Mouse (Mus musculus) gastrocnemius, adult 2 months (tissue): ENCODE results near the gene Olfr1510. TPM values are rescaled to one million over a fixed set of nuclear protein-coding genes. Genes with fewer than 3 reads are reported as not detected.
"Not testable (repeated sequence)": the region's sequence is repeated elsewhere in the genome, so short reads cannot be mapped to it uniquely, and the experiment has no call there.

Experiments
- DNase-seq: peaks from one replicate; pipeline ENCODE4 v3.0.0; 2022
- H3K27ac ChIP-seq: fragments of 200-600 bp; 2 replicates; pipeline ENCODE4 v1.8.1; 2022; ENCODE audit warnings: mild to moderate bottlenecking
- H3K4me3 ChIP-seq: fragments of 200-600 bp; 2 replicates; pipeline ENCODE4 v1.8.1; 2022; ENCODE audit warnings: mild to moderate bottlenecking, moderate library complexity
- CTCF ChIP-seq: fragments of 200-600 bp; IDR thresholded peaks from 2 replicates; pipeline ENCODE4 v1.8.1; 2022; ENCODE audit warnings: antibody characterized with exemption, mild to moderate bottlenecking, moderate library complexity
- intact Hi-C: fragments of 180-260 bp; cut with DNase I; formaldehyde crosslinking; loops from one replicate; pipeline ENCODE4 v1.15.1; 2025
- long read RNA-seq, 2 experiments: library from polyadenylated mRNA; stranded (forward); transcript quantifications; one replicate each; pipeline ENCODE4 v2.0.0; 2021
- total RNA-seq, 2 experiments: library from RNA; stranded (reverse); gene quantifications; 2 replicates each; pipeline ENCODE4 v1.2.3; 2021

Gene Olfr1510
- not detected for total RNA-seq
- long read RNA-seq, experiment 1: 0 reads
- long read RNA-seq, experiment 2: 0 reads

GRCm38 (mm10) chr14:52414273-52414672, at the start of gene Olfr1510:
Olfr1510 (minus strand) TSS chr14:52414373.
- intact Hi-C loops: no loop called here
- Histone ChIP-seq H3K27ac (no peak within 1 kb of the TSS), H3K4me3 (no peak within 1 kb of the TSS)
- DNase-seq: no peak
- TF ChIP-seq CTCF: no peak

- Histone ChIP-seq H3K4me3 (no peak overlapping the region), H3K27ac (no peak overlapping the region)
- DNase-seq: no peak
- TF ChIP-seq CTCF: no peak
- intact Hi-C loops: no loop called here
Measured at GRCm38 (mm10) chr14:52461928-52462327, 47.8 kb upstream of the Olfr1510 start.

GRCm38 (mm10) chr14:52451138-52451537, 37.0 kb upstream of the Olfr1510 start:
- DNase-seq: no peak
- intact Hi-C loops: no loop called here
- no peak for TF ChIP-seq CTCF
- H3K4me3 ChIP-seq: no peak overlapping the region
- H3K27ac ChIP-seq: no peak overlapping the region

DNA sequence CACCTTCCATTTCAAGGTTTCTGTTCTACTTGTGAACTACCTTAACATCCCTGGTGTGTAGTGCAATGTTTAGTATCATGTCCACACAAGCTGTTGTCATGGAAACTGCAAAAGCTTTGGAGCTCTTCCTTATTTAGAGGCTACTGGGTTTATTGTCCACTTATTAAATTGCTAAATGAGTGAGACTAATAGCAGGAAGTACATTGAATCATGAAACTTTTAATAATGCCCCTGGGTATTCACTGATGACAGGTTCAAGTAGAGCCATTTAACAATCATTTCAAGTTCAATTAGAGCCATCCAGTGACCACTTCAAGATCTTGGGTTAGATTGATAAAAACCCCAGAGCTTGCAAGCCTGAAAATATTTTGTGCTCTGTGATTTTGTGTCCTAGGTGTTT, 28.5 kb upstream of the Olfr1510 start, which contains the start of gene Olfr1509:
Gene Olfr1509 (plus strand): TSS at position 301 of the 400 bp plus-strand sequence.
- no peak for DNase-seq
- Histone ChIP-seq H3K27ac (no peak within 1 kb of the TSS), H3K4me3 (no peak within 1 kb of the TSS)
- intact Hi-C loops: no loop called here
- TF ChIP-seq CTCF: no peak

DNA sequence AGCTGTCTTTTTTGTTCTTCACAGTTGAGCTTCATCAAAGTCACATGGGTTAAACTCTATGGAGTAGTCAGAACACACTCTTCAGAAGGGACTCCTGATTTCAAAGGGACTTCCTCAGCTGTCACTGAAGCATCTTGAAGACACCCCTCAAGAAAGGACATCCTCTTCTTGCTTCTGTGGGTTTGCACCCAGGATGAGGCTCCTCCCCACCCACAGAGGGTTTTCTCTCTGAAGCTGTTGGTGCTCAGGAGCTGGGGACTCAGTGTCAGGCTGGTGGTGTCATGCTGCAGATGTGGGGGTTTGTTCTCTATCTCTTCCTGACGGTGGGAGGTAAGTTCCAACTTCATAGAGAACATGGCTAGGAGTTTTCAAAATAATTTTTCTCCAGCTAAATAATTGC, 13.5 kb upstream of the Olfr1510 start:
- intact Hi-C loops: no loop called here
- Histone ChIP-seq H3K4me3 (no peak overlapping the region), H3K27ac (no peak overlapping the region)
- TF ChIP-seq CTCF: no peak
- no peak for DNase-seq

- H3K4me3 ChIP-seq, H3K27ac ChIP-seq, DNase-seq, intact Hi-C loops: not testable (repeated sequence)
Measured at GRCm38 (mm10) chr14:52410142-52410919, 3.8 kb downstream of the Olfr1510 start.

GRCm38 (mm10) chr14:52397279-52397678, 16.9 kb downstream of the Olfr1510 start, which contains the start of gene Olfr1511:
Olfr1511 (minus strand) TSS chr14:52397379.
- DNase-seq: no peak
- Histone ChIP-seq H3K4me3 (no peak within 1 kb of the TSS), H3K27ac (no peak within 1 kb of the TSS)
- no peak for TF ChIP-seq CTCF
- intact Hi-C loops: no loop called here

- DNase-seq: not testable (repeated sequence)
Measured at GRCm38 (mm10) chr14:52390084-52390848, 23.9 kb downstream of the Olfr1510 start.

GRCm38 (mm10) chr14:52379068-52379467, 35.1 kb downstream of the Olfr1510 start, which contains the start of gene Olfr1512:
Olfr1512 (minus strand) TSS chr14:52379168.
- Histone ChIP-seq H3K27ac (no peak within 1 kb of the TSS), H3K4me3 (no peak within 1 kb of the TSS)
- TF ChIP-seq CTCF: no peak
- intact Hi-C loops: no loop called here
- DNase-seq: no peak

More at GRCm38 (mm10) chr14:52390084-52390848, 23.9 kb downstream of the Olfr1510 start:
- H3K4me3 ChIP-seq, intact Hi-C loops, H3K27ac ChIP-seq: not testable (repeated sequence)

DNA sequence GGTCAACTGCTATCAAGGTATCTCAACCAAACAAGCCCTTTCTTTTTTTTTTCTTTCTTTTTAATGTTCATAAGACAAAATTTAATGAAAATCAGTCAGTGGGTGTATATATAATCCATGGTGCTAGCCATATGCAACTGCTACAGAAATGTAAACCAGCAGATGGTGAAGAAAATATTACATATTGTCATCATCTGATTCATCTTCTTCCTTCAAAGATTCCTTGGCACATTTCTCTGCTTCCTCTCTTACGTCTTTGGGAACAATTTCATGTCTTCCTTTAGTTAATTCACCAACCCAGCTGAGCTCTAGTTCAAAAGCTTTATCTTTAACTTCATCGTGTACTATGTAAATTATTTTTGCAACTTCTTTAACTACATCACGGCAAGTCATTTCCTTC, 45.4 kb downstream of the Olfr1510 start:
- Histone ChIP-seq H3K27ac (no peak overlapping the region), H3K4me3 (no peak overlapping the region)
- intact Hi-C loops: no loop called here
- no peak for TF ChIP-seq CTCF
- DNase-seq: no peak

Other genes starting within 250 kb of the Olfr1510 start
- gene Supt16, start 217.0 kb downstream of the Olfr1510 start, total RNA-seq: 10 to 100 TPM; 12.3 to 15.5 TPM
- gene Chd8, start 156.6 kb downstream of the Olfr1510 start, total RNA-seq: 10 to 100 TPM; 33.4 to 34.9 TPM
- gene Tox4, start 135.2 kb downstream of the Olfr1510 start, total RNA-seq: 10 to 100 TPM; 48.0 to 56.2 TPM
- 1 to 10 TPM; 1.9 to 3.5 TPM for gene Rab2b, start 134.8 kb downstream of the Olfr1510 start, total RNA-seq
- gene Mettl3, start 109.2 kb downstream of the Olfr1510 start, total RNA-seq: 10 to 100 TPM; 17.2 to 19.5 TPM
- under 1 TPM; 0.61 to 0.78 TPM for gene Sall2, start 85.6 kb downstream of the Olfr1510 start, total RNA-seq
- not detected for gene Olfr1513, start 58.0 kb downstream of the Olfr1510 start, total RNA-seq
- not detected for gene Olfr1512, start 35.2 kb downstream of the Olfr1510 start, total RNA-seq
- not detected for gene Olfr1511, start 17.0 kb downstream of the Olfr1510 start, total RNA-seq
- gene Olfr1509, start 28.6 kb upstream of the Olfr1510 start, total RNA-seq: not detected
- not detected for gene Olfr1508, start 53.1 kb upstream of the Olfr1510 start, total RNA-seq
- not detected for gene Olfr1507, start 81.4 kb upstream of the Olfr1510 start, total RNA-seq